Mouse (Mus musculus) cerebellum, postnatal 14 days (tissue): ENCODE measurements at regions not wholly inside any gene's neighbourhood (a gene's known extent, or its start where the extent isn't known, plus 50 kb on each side); places are given as distances from the start of the nearest gene placed in this dataset.

ENCODE experiments used
- DNase-seq, 2 experiments: peaks; one replicate each; pipeline ENCODE4 v3.0.0; 2021; ENCODE audit warnings: mixed read lengths in 2 of 2

DNA sequence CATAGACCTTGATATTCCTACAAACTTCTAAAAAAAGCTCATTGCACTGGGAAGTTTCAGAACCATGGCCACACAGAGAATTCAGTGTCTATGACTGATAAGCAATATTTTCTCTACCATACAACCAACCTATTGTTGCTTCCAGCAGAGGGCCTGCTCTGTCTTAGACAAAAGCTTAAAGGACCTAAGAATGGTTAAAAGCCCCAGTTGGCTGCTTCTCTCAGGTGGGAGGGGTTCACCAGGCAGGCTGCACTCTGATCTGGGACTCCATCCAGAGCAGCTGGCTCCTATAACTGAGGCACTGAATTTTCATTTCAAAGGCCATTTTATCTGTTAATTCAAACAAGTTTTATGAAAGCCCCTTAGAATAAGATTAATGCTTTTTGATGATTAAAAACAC lies 82.1 kb upstream of the Impad1 start:
- peak; percentile 4 to 7 for DNase-seq

GRCm38 (mm10) chr4:4858345-4858744 lies 65.2 kb upstream of the Impad1 start:
- no peak for DNase-seq
